Mouse (Mus musculus) neural tube, embryonic 14.5 days (tissue): ENCODE measurements at regions not wholly inside any gene's neighbourhood (a gene's known extent, or its start where the extent isn't known, plus 50 kb on each side); places are given as distances from the start of the nearest gene placed in this dataset.
A peak's percentile ranks its signal among the peaks of the same experiment; 100 is the strongest.

Experiments used
- ATAC-seq: fragments of 200-750 bp; cut with Nextera tagmentation; 2 replicates; pipeline ENCODE4 v1.8.0; 2017; ENCODE audit warnings: low read depth, mild to moderate bottlenecking, moderate TSS enrichment, moderate library complexity
- H3K27ac ChIP-seq: fragments of 300-500 bp; sonication (generic); 2 replicates; pipeline ENCODE4 v1.5.1; 2014; ENCODE audit warnings: low read depth, mild to moderate bottlenecking, control low read depth, low read length, moderate library complexity, mixed read lengths
- H3K27me3 ChIP-seq: fragments of 300-500 bp; sonication (generic); 2 replicates; pipeline ENCODE4 v1.6.1; 2014; ENCODE audit warnings: low read length; ENCODE audit not compliant: control insufficient read depth, insufficient read depth
- H3K36me3 ChIP-seq: fragments of 300-500 bp; sonication (generic); 2 replicates; pipeline ENCODE4 v1.6.1; 2014; ENCODE audit warnings: low read length, mixed read lengths; ENCODE audit not compliant: control insufficient read depth, insufficient read depth
- H3K4me1 ChIP-seq: fragments of 300-500 bp; sonication (generic); 2 replicates; pipeline ENCODE4 v1.6.1; 2014; ENCODE audit warnings: low read length; ENCODE audit not compliant: control insufficient read depth, insufficient read depth
- H3K4me2 ChIP-seq: fragments of 300-500 bp; sonication (generic); 2 replicates; pipeline ENCODE4 v1.6.1; 2014; ENCODE audit warnings: mild to moderate bottlenecking, low read depth, low read length, control low read depth
- H3K4me3 ChIP-seq: fragments of 300-500 bp; sonication (generic); 2 replicates; pipeline ENCODE4 v1.5.1; 2014; ENCODE audit warnings: low read depth, low read length, control low read depth, mixed read lengths
- H3K9ac ChIP-seq: fragments of 300-500 bp; sonication (generic); replicated peaks from 2 replicates; pipeline ENCODE4 v1.6.1; 2014; ENCODE audit warnings: low read depth, mild to moderate bottlenecking, control low read depth, low read length, mixed read lengths
- H3K9me3 ChIP-seq: fragments of 300-500 bp; sonication (generic); 2 replicates; pipeline ENCODE4 v1.6.1; 2016; ENCODE audit warnings: low read length; ENCODE audit not compliant: control insufficient read depth
- WGBS: fragments of 180-500 bp; shearing (Covaris S2); extraction: QIAGEN DNeasy Blood & Tissue Kit; methylation state at CpG from one replicate; pipeline ENCODE4 v1.1.7; 2014; 5-methylcytosine and 5-hydroxymethylcytosine counted together

DNA sequence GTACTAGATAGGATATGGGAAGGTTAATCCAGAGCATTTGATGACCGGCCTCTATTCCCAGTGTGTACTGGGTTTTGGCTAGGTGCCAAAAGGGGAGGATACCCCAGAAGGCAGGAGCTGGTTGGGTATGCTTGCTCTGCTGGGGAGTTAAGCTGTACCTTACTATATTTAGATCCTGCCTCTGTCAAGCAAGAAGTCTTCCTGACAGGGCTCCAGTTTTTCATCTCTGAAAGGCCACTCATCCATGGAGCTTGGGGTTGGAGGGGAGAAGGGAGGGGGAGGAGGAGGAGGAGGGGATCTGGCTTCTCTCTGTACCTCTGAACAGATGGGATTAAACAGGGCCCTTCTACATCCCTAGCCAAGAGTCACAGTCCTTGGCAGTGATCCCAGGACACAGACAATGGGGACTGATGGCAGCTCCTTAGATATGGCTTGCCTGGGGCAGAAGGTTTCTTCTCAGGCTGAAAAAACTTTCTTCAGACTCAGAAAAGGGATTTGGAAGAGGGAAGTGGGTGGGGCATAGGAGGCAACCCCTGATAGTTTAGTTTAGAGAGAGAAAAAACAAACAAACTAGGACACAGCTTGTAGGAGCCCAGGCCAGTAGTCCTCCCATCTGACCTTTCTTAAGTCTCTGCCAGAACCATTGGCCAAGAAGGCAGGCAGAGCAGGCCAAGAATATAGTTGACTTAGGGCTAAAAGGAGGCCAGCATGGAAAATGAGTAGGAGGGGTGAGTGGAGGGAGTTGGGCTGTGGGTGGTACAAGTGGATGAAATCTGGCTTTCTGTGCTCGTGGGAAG lies 78.3 kb upstream of the Astn2 start:
- WGBS, result 37% methylated on average over 2 of the region's 2 CpGs
- no peak overlapping the region for H3K4me2 ChIP-seq
- no peak overlapping the region for H3K9ac ChIP-seq
- no peaks in the 10 kb centered on the region for H3K27me3 ChIP-seq
- no peaks in the 10 kb centered on the region for H3K4me1 ChIP-seq
- no peak overlapping the region for H3K27ac ChIP-seq
- ATAC-seq, result peak; percentile 93
- H3K9me3 ChIP-seq, result no peaks in the 10 kb centered on the region
- no peaks in the 10 kb centered on the region for H3K36me3 ChIP-seq
- H3K4me3 ChIP-seq, result no peak overlapping the region

DNA sequence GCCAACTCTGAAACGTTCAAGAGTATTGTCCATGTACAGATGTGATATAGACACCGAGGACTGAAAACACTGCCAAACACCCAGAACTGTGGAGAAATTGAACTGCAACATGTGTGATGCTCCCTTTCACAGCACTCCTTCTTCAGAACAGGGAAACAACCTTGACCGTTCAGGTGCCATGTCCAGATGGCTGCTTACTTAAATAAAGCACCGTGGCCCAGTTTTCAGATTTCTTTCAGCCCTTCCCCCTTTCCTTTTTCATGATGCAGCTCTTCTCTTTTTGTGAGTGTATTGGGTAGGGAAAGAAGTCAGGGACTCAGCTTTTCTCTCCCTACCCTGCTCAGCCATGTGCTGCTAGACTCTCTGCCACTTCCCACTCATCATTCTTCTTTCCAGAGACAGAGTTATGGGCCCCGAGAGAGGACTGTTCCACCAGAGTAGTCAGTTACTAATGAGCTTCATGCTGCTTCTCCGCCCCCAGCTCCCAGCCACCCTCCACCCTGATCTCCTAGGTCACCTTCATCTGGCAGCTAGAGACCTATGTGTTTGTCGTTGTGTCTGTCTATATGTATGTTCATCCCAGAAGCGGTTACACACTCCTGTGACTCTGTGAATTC lies 74.3 kb upstream of the Astn2 start:
- H3K27me3 ChIP-seq, result no peaks in the 10 kb centered on the region
- H3K9ac ChIP-seq, result no peak overlapping the region
- no peak overlapping the region for H3K27ac ChIP-seq
- H3K36me3 ChIP-seq, result no peaks in the 10 kb centered on the region
- H3K9me3 ChIP-seq, result no peaks in the 10 kb centered on the region
- ATAC-seq, result peak; percentile 64; the same call in 1 of the 2 replicates
- H3K4me3 ChIP-seq, result no peak overlapping the region
- no peak overlapping the region for H3K4me2 ChIP-seq
- no peaks in the 10 kb centered on the region for H3K4me1 ChIP-seq
- WGBS, result 54% methylated on average over 8 of the region's 8 CpGs
